Comparison of ENCODE assay signal across 7 mouse cellular contexts in genomic region chr16:21693981-21694462, GRCm38 (mm10). TPM values are rescaled to one million over a fixed set of nuclear protein-coding genes. Genes with fewer than 3 reads are reported as not detected.
A peak's percentile ranks its signal among the peaks of the same experiment; 100 is the strongest.
DNase-seq lines count a peak whose midpoint lies in the region; ATAC-seq and TF ChIP-seq lines count a peak whose summit lies in the region.

No protein-coding gene starts in this region.

- H3K27ac ChIP-seq in hindbrain, postnatal 0 days: peak overlapping the region; percentile 99
- H3K27ac ChIP-seq in limb, embryonic 10.5 days: peak overlapping the region; percentile 88
- peak overlapping the region; percentile 98 for H3K27ac ChIP-seq in midbrain, embryonic 10.5 days (replicated peaks)
- H3K27ac ChIP-seq in spleen, adult 2 months (ENCODE audit: insufficient read depth, low read length): peak overlapping the region; percentile 2; the same call in 1 of the 2 replicates

- H3K4me3 ChIP-seq in hindbrain, postnatal 0 days (ENCODE audit: low read length): peak overlapping the region; percentile 93
- peak overlapping the region; percentile 82 for H3K4me3 ChIP-seq in limb, embryonic 10.5 days
- peak overlapping the region; percentile 90 for H3K4me3 ChIP-seq in midbrain, embryonic 10.5 days
- peak overlapping the region; percentile 59 for H3K4me3 ChIP-seq in spleen, adult 2 months (ENCODE audit: extremely low read depth, insufficient read depth, insufficient read length)

- no peaks in the 10 kb centered on the region for H3K27me3 ChIP-seq in hindbrain, postnatal 0 days (ENCODE audit: insufficient read depth, low read length)
- H3K27me3 ChIP-seq in limb, embryonic 10.5 days (ENCODE audit: low read depth, poor library complexity, severe bottlenecking): peaks cover 21% of the 10 kb centered on the region
- H3K27me3 ChIP-seq in midbrain, embryonic 10.5 days (ENCODE audit: low read depth, poor library complexity, severe bottlenecking): no peaks in the 10 kb centered on the region
- peaks cover 2% of the 10 kb centered on the region for H3K27me3 ChIP-seq in spleen, adult 2 months (ENCODE audit: control insufficient read depth, insufficient read depth, low read length)

- peak; percentile 61 for DNase-seq in NIH3T3 (ENCODE audit: low read depth)
- peak; percentile 74 for DNase-seq in cerebellum, adult 11 months
- DNase-seq in forelimb bud, embryonic 11.5 days (ENCODE audit: low read depth, low spot score): peak; percentile 48
- peak; percentile 75 for DNase-seq in hindbrain, postnatal 0 days (ENCODE audit: low spot score)
- no peak for DNase-seq in limb, embryonic 10.5 days (ENCODE audit: low spot score)
- peak; percentile 76 for DNase-seq in midbrain, embryonic 10.5 days (ENCODE audit: low spot score)
- peak in 1 of 2 experiments; percentile 32 for DNase-seq in spleen, adult 2 months (ENCODE audit: low read depth in 1 of 2, low spot score in 2 of 2)

- H3K36me3 ChIP-seq in hindbrain, postnatal 0 days (ENCODE audit: insufficient read depth, low read length): no peaks in the 10 kb centered on the region
- no peaks in the 10 kb centered on the region for H3K36me3 ChIP-seq in limb, embryonic 10.5 days
- H3K36me3 ChIP-seq in midbrain, embryonic 10.5 days: peaks cover 13% of the 10 kb centered on the region
- no peaks in the 10 kb centered on the region for H3K36me3 ChIP-seq in spleen, adult 2 months (ENCODE audit: control insufficient read depth, insufficient read depth, low read length)

- peaks cover 29% of the 10 kb centered on the region for H3K4me1 ChIP-seq in hindbrain, postnatal 0 days (ENCODE audit: insufficient read depth, low read length)
- peaks cover 18% of the 10 kb centered on the region for H3K4me1 ChIP-seq in limb, embryonic 10.5 days
- H3K4me1 ChIP-seq in midbrain, embryonic 10.5 days: peaks cover 59% of the 10 kb centered on the region
- H3K4me1 ChIP-seq in spleen, adult 2 months (ENCODE audit: control insufficient read depth, insufficient read depth, insufficient read length): peaks cover 5% of the 10 kb centered on the region; the same call in 1 of the 2 replicates

- H3K9me3 ChIP-seq in hindbrain, postnatal 0 days (ENCODE audit: low read length): no peaks in the 10 kb centered on the region
- H3K9me3 ChIP-seq in limb, embryonic 10.5 days (replicated peaks): no peaks in the 10 kb centered on the region
- H3K9me3 ChIP-seq in midbrain, embryonic 10.5 days (replicated peaks): 0 out of 2 replicates have a peak, but pooled peaks cover 2% of the 10 kb centered on the region

- 0 out of 2 replicates have a peak, but pooled peaks have one; percentile 6 for TF ChIP-seq CTCF in hindbrain, postnatal 0 days (IDR thresholded peaks at IDR 0.05; ENCODE audit: low read depth)
- TF ChIP-seq CTCF in spleen, adult 2 months (IDR thresholded peaks at IDR 0.05; ENCODE audit: extremely low read depth, insufficient read depth, insufficient read length, insufficient replicate concordance): no peak

- no peak for TF ChIP-seq POLR2A in spleen, adult 2 months (IDR thresholded peaks at IDR 0.05; ENCODE audit: low read depth, low read length)

- peak; percentile 70 for ATAC-seq in hindbrain, postnatal 0 days

- under 1% methylated on average over 40 of the region's 45 CpGs for WGBS in hindbrain, postnatal 0 days
- WGBS in limb, embryonic 10.5 days: under 1% methylated on average over 45 of the region's 45 CpGs
- under 1% methylated on average over 45 of the region's 45 CpGs for WGBS in midbrain, embryonic 10.5 days
- under 1% methylated on average over 45 of the region's 45 CpGs for WGBS in spleen, adult 2 months

- H3K9ac ChIP-seq in hindbrain, postnatal 0 days (replicated peaks; ENCODE audit: low read length): peak overlapping the region; percentile 95

- peak overlapping the region; percentile 96 for H3K4me2 ChIP-seq in hindbrain, postnatal 0 days (ENCODE audit: low read depth, low read length)

RNA-seq across cellular contexts. Expression of gene 2510009E07Rik, which starts 0.4 kb away (rescaled TPM):
- total RNA-seq in hindbrain, postnatal 0 days (2014; rRNA removed): 52.9 and 54.4 TPM in 2 replicates
- polyA plus RNA-seq in hindbrain, postnatal 0 days (2015; fragmentation: Nextera tagmentation; extraction: Ambion mirVana): 46.7 and 46.8 TPM in 2 replicates
- 4.7 and 7.3 TPM in 2 replicates for polyA plus RNA-seq in limb, embryonic 10.5 days (2016; fragmentation: Nextera tagmentation; extraction: Ambion mirVana)
- polyA plus RNA-seq in midbrain, embryonic 10.5 days (2016; fragmentation: Nextera tagmentation; extraction: Ambion mirVana): 81.7 and 97.5 TPM in 2 replicates
- polyA plus RNA-seq in spleen, adult 2 months (2012; rRNA removed): 3.8 and 4.4 TPM in 2 replicates

Comparison
In these comparisons a context has a peak if more than half of its experiments do, and no peak if none do; other contexts are left out.
1. H3K27ac ChIP-seq: peak in every context shown above with its lines; median percentile 99 in hindbrain, postnatal 0 days; 98 in midbrain, embryonic 10.5 days; 88 in limb, embryonic 10.5 days; 2 in spleen, adult 2 months.